Mouse (Mus musculus) heart, adult 9 months (tissue): ENCODE results near the gene Gtf2ird2.

ENCODE experiments used
- DNase-seq, 2 experiments: peaks; one replicate each; pipeline ENCODE4 v3.0.0; 2022; ENCODE audit warnings: low spot score in 2 of 2

Gtf2ird2 gene

GRCm38 (mm10) chr5:134234205-134234604 is 50.4 kb downstream of the Gtf2ird2 start:
- DNase-seq: no peak

GRCm38 (mm10) chr5:134235111-134235510 is 51.3 kb downstream of the Gtf2ird2 start:
- no peak for DNase-seq

GRCm38 (mm10) chr5:134236241-134236640 is 52.4 kb downstream of the Gtf2ird2 start:
- DNase-seq: no peak

- no peak for DNase-seq
Observed at GRCm38 (mm10) chr5:134236796-134237195, 53.0 kb downstream of the Gtf2ird2 start.

- no peak for DNase-seq
Observed at GRCm38 (mm10) chr5:134237508-134237907, 53.7 kb downstream of the Gtf2ird2 start.

GRCm38 (mm10) chr5:134237936-134238760 is 54.3 kb downstream of the Gtf2ird2 start:
- DNase-seq: no peak

- no peak for DNase-seq
Observed at GRCm38 (mm10) chr5:134241831-134242230, 58.0 kb downstream of the Gtf2ird2 start.

GRCm38 (mm10) chr5:134243661-134244436 is 60.0 kb downstream of the Gtf2ird2 start:
- no peak for DNase-seq

GRCm38 (mm10) chr5:134244890-134245289 is 61.1 kb downstream of the Gtf2ird2 start:
- DNase-seq: no peak

GRCm38 (mm10) chr5:134246146-134246545 is 62.3 kb downstream of the Gtf2ird2 start:
- DNase-seq: no peak

- no peak for DNase-seq
Observed at GRCm38 (mm10) chr5:134248608-134249244, 64.9 kb downstream of the Gtf2ird2 start.

- no peak for DNase-seq
Observed at GRCm38 (mm10) chr5:134249245-134249649, 65.4 kb downstream of the Gtf2ird2 start.

GRCm38 (mm10) chr5:134250601-134251000 is 66.8 kb downstream of the Gtf2ird2 start:
- DNase-seq: no peak

GRCm38 (mm10) chr5:134251083-134251482 is 67.3 kb downstream of the Gtf2ird2 start:
- no peak for DNase-seq

GRCm38 (mm10) chr5:134253806-134254205 is 70.0 kb downstream of the Gtf2ird2 start:
- no peak for DNase-seq

- no peak for DNase-seq
Observed at GRCm38 (mm10) chr5:134255294-134255693, 71.5 kb downstream of the Gtf2ird2 start.

GRCm38 (mm10) chr5:134257349-134258031 is 73.7 kb downstream of the Gtf2ird2 start:
- DNase-seq: no peak

GRCm38 (mm10) chr5:134258395-134258794 is 74.6 kb downstream of the Gtf2ird2 start:
- no peak for DNase-seq

GRCm38 (mm10) chr5:134258934-134259333 is 75.1 kb downstream of the Gtf2ird2 start:
- DNase-seq: no peak

- no peak for DNase-seq
Observed at GRCm38 (mm10) chr5:134260001-134260636, 76.3 kb downstream of the Gtf2ird2 start.

- no peak for DNase-seq
Observed at GRCm38 (mm10) chr5:134265890-134266289, 82.1 kb downstream of the Gtf2ird2 start.
